Mouse (Mus musculus) E14TG2a.4 (cell line): ENCODE measurements around the gene Kpna2.

Experiments
- CTCF ChIP-seq: conservative IDR thresholded peaks from 2 replicates; pipeline ENCODE4 v1.5.1; 2014; ENCODE audit warnings: low read length
- NANOG ChIP-seq: IDR thresholded peaks from 2 replicates; pipeline ENCODE4 v1.6.1; 2014; ENCODE audit warnings: borderline replicate concordance, low read length, mixed read lengths
- POU5F1 ChIP-seq: IDR thresholded peaks from 2 replicates; pipeline ENCODE4 v1.6.1; 2014; ENCODE audit warnings: low read length, borderline replicate concordance

DNA sequence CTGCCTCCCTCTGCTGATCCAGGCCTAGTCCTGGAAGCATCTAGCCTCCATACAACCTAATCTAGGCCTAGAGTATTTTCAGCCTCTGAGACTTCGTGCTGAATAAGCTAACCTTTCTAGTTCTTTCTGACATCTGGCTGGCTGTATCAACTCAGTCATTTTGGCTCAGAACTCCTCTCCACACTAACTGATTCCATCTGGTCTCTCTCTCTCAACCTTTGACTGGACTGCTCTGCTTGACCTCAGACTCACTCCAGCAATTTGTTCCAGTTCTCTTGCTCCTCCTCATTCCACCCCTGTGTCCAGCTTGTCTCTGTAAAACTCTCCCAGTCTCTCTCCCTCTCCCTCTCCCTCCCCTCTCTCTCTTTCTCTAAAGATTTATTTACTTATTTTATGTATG lies 17.6 kb upstream of the Kpna2 start:
- TF ChIP-seq CTCF (no peak), POU5F1 (no peak), NANOG (no peak)
